Mouse (Mus musculus) erythroblast, embryonic 14.5 days (primary cell): ENCODE results near the gene Robo2.

Experiments used
- GATA1 ChIP-seq: IDR thresholded peaks from 2 replicates; pipeline ENCODE4 v1.6.1; 2012; ENCODE audit warnings: low read length, inconsistent platforms, mixed read lengths
- TAL1 ChIP-seq: IDR thresholded peaks from 3 replicates; pipeline ENCODE4 v1.6.1; 2012; ENCODE audit warnings: low read length, inconsistent platforms, mixed read lengths

- TF ChIP-seq TAL1 (no peak), GATA1 (no peak)
Measured at GRCm38 (mm10) chr16:74215791-74216190, 195.8 kb downstream of the Robo2 start.
